Mouse (Mus musculus) E14TG2a.4 (cell line): Measurements from ENCODE around the gene Alkbh2.

Experiments
- H3K27me3 ChIP-seq: 2 replicates; pipeline ENCODE4 v1.6.1; 2014; ENCODE audit warnings: low read length, control low read depth; ENCODE audit not compliant: insufficient read depth
- H3K36me3 ChIP-seq: 2 replicates; pipeline ENCODE4 v1.6.1; 2014; ENCODE audit warnings: low read length, control low read depth; ENCODE audit not compliant: insufficient read depth
- H3K4me1 ChIP-seq: replicated peaks from 2 replicates; pipeline ENCODE4 v1.6.1; 2014; ENCODE audit warnings: low read depth, low read length, control low read depth
- H3K4me3 ChIP-seq: replicated peaks from 2 replicates; pipeline ENCODE4 v1.5.1; 2014; ENCODE audit warnings: mild to moderate bottlenecking, low read length
- H3K9me3 ChIP-seq: 2 replicates; pipeline ENCODE4 v1.6.1; 2014; ENCODE audit warnings: low read length, control low read depth
- CTCF ChIP-seq: conservative IDR thresholded peaks from 2 replicates; pipeline ENCODE4 v1.5.1; 2014; ENCODE audit warnings: low read length
- NANOG ChIP-seq: IDR thresholded peaks from 2 replicates; pipeline ENCODE4 v1.6.1; 2014; ENCODE audit warnings: borderline replicate concordance, low read length, mixed read lengths
- POU5F1 ChIP-seq: IDR thresholded peaks from 2 replicates; pipeline ENCODE4 v1.6.1; 2014; ENCODE audit warnings: low read length, borderline replicate concordance

Gene Alkbh2

GRCm38 (mm10) chr5:114152359-114153092, 24.5 kb upstream of the Alkbh2 start:
- no peaks in the 10 kb centered on the region for H3K36me3 ChIP-seq

GRCm38 (mm10) chr5:114147043-114147972, 19.3 kb upstream of the Alkbh2 start:
- TF ChIP-seq CTCF, result no peak
- no peak for TF ChIP-seq POU5F1
- no peak for TF ChIP-seq NANOG
- H3K4me1 ChIP-seq, result peaks cover 85% of the 10 kb centered on the region
- H3K4me3 ChIP-seq, result no peak overlapping the region
- no peaks in the 10 kb centered on the region for H3K27me3 ChIP-seq
- peaks cover 5% of the 10 kb centered on the region for H3K9me3 ChIP-seq
- no peaks in the 10 kb centered on the region for H3K36me3 ChIP-seq

More at GRCm38 (mm10) chr5:114152359-114153092, 24.5 kb upstream of the Alkbh2 start:
- peak overlapping the region; percentile 78 for H3K4me3 ChIP-seq
- H3K9me3 ChIP-seq, result peaks cover 5% of the 10 kb centered on the region
- peaks cover 64% of the 10 kb centered on the region for H3K4me1 ChIP-seq
- H3K27me3 ChIP-seq, result no peaks in the 10 kb centered on the region
- no peak for TF ChIP-seq NANOG

DNA sequence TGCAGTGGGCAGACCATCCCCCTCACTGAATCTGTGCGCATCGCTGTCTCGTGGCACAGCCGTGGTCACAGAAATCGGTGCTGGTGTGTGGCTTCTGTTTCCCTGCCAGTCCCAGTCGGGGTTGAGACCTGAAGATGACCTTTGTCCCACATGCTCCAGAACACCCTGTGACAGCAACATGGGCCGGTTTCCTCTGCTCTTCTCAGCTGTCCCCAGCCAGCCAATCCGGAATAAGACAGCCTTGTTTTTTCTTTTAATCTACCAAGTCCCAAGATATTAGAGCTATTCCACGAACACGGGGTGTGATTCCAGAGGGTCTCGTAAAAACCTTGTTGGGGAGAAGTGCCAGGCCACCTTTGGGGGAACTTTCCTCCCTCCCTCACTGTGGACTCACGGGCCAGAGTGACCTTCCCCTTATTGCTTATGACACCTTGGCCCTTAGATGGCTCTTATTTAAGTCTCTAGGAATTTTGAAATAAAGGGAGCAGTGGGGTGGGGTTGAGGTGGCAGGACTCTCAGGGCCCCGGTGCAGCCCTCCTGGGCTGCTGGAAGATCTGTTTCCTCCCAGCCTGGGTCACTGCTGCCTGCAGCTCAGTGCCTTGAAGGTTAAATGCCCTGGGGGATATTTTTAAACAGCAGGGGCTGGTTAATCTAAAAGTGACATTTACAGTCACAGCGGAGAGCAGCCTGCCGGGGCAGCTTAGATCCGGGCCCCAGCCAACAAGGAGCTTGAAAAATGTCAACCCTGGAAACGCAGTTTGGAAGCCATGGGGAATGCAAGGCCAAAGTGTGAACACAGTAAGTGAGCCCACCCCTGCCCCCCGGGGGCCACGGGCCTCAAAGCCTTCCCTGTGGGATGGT, 18.2 kb upstream of the Alkbh2 start, which contains the start of gene Acacb:
Acacb (plus strand) TSS at position 508 of the 861 bp plus-strand sequence.
- TF ChIP-seq POU5F1 (no peak), CTCF (no peak), NANOG (no peak)
- peaks cover 5% of the 10 kb centered on the region for H3K9me3 ChIP-seq
- no peaks in the 10 kb centered on the region for H3K36me3 ChIP-seq
- H3K4me1 ChIP-seq, result peaks cover 85% of the 10 kb centered on the region
- no peak within 1 kb of the TSS for H3K4me3 ChIP-seq
- no peaks in the 10 kb centered on the region for H3K27me3 ChIP-seq

- no peaks in the 10 kb centered on the region for H3K9me3 ChIP-seq
- H3K27me3 ChIP-seq, result no peaks in the 10 kb centered on the region
- no peak overlapping the region for H3K4me3 ChIP-seq
- H3K36me3 ChIP-seq, result peaks cover 68% of the 10 kb centered on the region
- peaks cover 96% of the 10 kb centered on the region for H3K4me1 ChIP-seq
- no peak for TF ChIP-seq NANOG
- no peak for TF ChIP-seq POU5F1
- no peak for TF ChIP-seq CTCF
These were observed 11.2 kb upstream of the Alkbh2 start for GRCm38 (mm10) chr5:114139175-114139574.

DNA sequence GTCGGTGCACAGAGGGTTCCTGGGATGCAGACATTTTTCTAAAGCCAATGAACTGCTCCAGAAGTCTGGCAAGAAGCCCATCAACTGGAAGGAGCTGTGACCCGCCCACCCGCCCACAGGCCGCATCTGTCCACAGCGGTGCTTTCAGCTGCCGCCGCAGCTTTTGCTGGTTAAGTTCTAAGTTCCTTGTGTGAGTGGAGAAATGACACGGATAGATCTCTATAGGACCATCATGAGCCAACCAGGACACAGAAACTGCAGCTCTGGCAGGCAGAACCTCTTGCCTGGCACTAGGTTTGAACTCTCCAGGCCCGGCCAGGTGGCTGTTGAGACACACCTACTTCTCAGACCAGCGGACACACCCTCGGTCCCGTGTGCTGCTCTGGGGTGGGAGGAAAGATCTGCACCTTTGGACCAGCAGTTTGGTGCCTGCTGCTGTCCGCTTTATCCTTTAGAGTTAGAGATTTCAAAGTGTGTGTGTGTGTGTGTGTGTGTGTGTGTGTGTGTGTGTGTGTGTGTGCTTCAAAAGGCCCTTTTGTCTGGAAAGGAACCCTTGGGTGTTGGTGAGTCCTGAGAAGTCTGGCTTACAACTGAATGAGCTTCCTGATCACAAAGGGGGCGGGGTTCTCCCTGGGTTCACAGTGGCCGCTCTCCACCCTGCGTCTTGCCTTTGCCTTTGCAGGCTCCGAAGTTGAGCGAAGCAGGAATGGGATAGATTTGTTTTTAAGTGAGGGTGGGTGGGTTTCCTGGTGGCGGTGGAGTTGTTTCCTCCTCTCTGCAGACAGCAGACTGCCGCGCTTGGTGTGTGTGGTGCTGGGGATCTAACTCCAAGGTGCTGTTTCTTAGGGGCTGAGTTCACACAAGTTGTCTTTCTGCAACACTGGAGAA, 10.5 kb upstream of the Alkbh2 start:
- no peak overlapping the region; the same call in 1 of the 2 replicates for H3K4me3 ChIP-seq
- no peaks in the 10 kb centered on the region for H3K9me3 ChIP-seq
- H3K36me3 ChIP-seq, result peaks cover 74% of the 10 kb centered on the region
- H3K4me1 ChIP-seq, result peaks cover 96% of the 10 kb centered on the region
- no peaks in the 10 kb centered on the region for H3K27me3 ChIP-seq
- TF ChIP-seq POU5F1 (no peak), CTCF (no peak), NANOG (no peak)

DNA sequence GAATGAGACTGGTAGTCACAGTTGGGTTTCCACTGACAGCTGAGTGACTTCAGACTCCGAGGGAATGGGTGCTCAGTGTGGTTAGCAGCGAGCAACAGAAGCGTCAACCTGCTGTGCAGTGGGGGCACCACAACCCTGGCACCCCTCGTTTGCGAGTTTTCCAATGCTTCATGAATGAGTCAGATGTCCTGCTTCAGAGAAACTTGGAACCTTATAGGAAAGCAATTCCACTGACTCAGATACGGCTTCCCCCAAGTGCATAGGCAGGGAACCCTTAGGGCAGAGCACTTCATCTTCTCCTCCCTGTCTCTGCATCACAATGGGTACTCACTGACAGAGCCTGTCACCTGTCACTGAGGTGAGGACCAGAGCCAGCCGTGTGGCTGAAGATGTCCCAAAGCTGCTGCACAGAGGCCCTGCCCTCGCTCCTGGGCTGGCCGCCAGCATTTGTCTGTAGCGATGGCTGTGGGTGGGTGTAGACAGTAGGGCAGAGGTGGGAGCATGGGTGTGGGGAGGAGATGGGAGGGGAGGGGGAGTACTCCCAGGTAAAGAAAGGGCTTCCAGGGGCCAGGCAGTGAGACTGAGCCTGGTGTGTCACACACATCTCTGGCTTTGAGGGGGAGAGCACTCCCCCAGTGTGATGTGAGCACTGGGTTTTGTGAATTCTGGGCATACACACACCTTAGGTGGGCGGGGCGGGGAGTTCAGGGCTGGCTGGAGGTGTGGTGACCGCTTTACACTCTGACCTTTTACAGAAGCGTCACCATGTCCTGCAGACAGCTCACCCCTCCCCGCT, 9.7 kb upstream of the Alkbh2 start:
- no peak for TF ChIP-seq CTCF
- peak; percentile 54; the same call in 1 of the 2 replicates for TF ChIP-seq POU5F1
- no peak for TF ChIP-seq NANOG
- no peaks in the 10 kb centered on the region for H3K9me3 ChIP-seq
- no peaks in the 10 kb centered on the region for H3K27me3 ChIP-seq
- peak overlapping the region; percentile 43; the same call in 1 of the 2 replicates for H3K4me3 ChIP-seq
- peaks cover 83% of the 10 kb centered on the region for H3K36me3 ChIP-seq
- H3K4me1 ChIP-seq, result peaks cover 96% of the 10 kb centered on the region

DNA sequence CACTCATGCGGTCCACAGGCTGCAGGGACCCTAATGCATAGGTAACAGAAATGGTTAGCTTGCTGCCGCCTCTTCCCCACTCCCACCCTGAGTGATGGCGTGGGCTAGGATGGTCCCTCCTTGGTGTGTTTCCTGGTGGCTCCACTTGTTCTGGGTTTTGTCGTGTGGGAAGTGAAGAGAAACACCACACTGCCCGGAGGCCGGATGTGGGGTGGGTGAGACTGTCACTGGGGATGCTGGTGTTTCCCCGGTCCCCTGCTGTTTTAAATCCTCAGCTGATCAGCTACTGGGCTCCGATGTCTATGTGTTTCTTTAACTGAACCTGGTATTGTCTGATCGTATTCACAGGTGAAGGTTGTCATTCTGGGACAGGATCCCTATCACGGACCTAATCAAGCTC, 7.5 kb upstream of the Alkbh2 start:
- H3K27me3 ChIP-seq, result no peaks in the 10 kb centered on the region
- H3K9me3 ChIP-seq, result no peaks in the 10 kb centered on the region
- no peak overlapping the region for H3K4me3 ChIP-seq
- peaks cover 85% of the 10 kb centered on the region for H3K36me3 ChIP-seq
- peaks cover 88% of the 10 kb centered on the region for H3K4me1 ChIP-seq
- no peak for TF ChIP-seq CTCF
- TF ChIP-seq NANOG, result no peak
- TF ChIP-seq POU5F1, result no peak
